Mouse (Mus musculus) spleen, postnatal 4 days (tissue): ENCODE measurements around the gene Alkbh2.

Experiments used
- DNase-seq, 2 experiments: peaks; one replicate each; pipeline ENCODE4 v3.0.0; 2022; ENCODE audit warnings: low spot score in 2 of 2

The Alkbh2 gene

GRCm38 (mm10) chr5:114146028-114146888 is 18.2 kb upstream of the Alkbh2 start, which contains the start of gene Acacb:
Gene Acacb, plus strand, starts transcription at chr5:114146535.
- no peak for DNase-seq

GRCm38 (mm10) chr5:114139175-114139574 is 11.2 kb upstream of the Alkbh2 start:
- DNase-seq: peak in 1 of 2 experiments; percentile 22

DNA sequence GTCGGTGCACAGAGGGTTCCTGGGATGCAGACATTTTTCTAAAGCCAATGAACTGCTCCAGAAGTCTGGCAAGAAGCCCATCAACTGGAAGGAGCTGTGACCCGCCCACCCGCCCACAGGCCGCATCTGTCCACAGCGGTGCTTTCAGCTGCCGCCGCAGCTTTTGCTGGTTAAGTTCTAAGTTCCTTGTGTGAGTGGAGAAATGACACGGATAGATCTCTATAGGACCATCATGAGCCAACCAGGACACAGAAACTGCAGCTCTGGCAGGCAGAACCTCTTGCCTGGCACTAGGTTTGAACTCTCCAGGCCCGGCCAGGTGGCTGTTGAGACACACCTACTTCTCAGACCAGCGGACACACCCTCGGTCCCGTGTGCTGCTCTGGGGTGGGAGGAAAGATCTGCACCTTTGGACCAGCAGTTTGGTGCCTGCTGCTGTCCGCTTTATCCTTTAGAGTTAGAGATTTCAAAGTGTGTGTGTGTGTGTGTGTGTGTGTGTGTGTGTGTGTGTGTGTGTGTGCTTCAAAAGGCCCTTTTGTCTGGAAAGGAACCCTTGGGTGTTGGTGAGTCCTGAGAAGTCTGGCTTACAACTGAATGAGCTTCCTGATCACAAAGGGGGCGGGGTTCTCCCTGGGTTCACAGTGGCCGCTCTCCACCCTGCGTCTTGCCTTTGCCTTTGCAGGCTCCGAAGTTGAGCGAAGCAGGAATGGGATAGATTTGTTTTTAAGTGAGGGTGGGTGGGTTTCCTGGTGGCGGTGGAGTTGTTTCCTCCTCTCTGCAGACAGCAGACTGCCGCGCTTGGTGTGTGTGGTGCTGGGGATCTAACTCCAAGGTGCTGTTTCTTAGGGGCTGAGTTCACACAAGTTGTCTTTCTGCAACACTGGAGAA is 10.5 kb upstream of the Alkbh2 start:
- DNase-seq: no peak

GRCm38 (mm10) chr5:114137481-114138276 is 9.7 kb upstream of the Alkbh2 start:
- no peak for DNase-seq

DNA sequence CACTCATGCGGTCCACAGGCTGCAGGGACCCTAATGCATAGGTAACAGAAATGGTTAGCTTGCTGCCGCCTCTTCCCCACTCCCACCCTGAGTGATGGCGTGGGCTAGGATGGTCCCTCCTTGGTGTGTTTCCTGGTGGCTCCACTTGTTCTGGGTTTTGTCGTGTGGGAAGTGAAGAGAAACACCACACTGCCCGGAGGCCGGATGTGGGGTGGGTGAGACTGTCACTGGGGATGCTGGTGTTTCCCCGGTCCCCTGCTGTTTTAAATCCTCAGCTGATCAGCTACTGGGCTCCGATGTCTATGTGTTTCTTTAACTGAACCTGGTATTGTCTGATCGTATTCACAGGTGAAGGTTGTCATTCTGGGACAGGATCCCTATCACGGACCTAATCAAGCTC is 7.5 kb upstream of the Alkbh2 start:
- no peak for DNase-seq

GRCm38 (mm10) chr5:114134091-114134534 is 6.1 kb upstream of the Alkbh2 start:
- peak; percentile 73 to 84 for DNase-seq

- no peak for DNase-seq
These were observed 4.8 kb upstream of the Alkbh2 start for GRCm38 (mm10) chr5:114132841-114133240.

DNA sequence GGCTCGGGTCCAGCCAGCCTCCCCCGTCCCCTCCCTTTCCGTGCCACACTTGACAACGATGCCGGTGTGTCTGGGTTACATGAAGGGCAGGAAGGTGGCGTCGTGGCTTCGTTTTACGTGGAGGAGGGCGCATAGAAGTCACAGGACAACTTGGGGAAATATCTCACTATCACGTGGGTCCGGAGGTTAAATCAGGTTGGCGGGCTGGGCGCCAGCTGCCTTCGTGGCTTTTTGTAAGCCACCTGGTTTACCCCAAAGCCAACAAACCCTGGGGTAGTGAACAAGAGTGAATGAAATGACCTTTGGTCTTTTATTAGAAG is 3.5 kb upstream of the Alkbh2 start:
- DNase-seq: peak in 1 of 2 experiments; percentile 44

DNA sequence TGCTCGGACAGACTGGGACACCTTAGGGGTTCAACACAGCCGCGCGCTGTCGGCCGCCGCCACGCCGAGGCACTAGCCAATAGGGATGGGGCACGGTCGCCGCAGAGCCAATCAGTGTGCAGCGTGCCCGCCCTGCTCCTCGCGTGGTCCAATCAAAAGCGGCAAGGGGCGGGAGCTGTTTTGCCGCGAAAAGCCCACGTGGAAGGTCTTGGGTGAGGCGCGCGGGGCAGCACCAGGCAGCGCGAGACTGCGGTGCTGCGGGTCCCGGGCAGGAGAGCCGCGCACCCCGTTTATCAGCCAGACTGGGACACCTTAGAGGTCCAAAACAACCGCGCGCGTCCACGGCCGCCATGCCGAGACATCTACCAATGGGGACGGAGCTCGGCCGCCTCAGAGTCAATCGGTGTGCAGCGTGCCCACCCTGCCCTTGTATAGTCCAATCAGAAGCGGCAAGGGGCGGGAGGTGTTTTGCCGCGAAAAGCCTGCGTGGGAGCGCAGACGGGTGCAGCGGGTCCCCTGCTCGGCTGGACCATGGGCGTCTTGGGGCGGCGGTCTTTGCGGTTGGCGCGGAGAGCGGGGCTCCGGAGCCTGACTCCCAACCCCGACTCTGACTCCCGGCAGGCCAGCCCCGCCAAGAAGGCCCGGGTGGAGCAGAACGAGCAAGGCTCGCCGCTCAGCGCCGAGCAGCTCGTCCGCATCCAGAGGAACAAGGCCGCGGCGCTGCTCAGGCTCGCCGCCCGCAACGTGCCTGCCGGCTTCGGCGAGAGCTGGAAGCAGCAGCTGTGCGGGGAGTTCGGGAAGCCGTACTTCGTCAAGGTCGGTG is 2.9 kb upstream of the Alkbh2 start:
- DNase-seq: peak; percentile 93 to 98

GRCm38 (mm10) chr5:114130211-114130605 is 2.2 kb upstream of the Alkbh2 start, which contains the start of gene Ung:
Gene Ung, plus strand, starts transcription at chr5:114130386.
- peak; percentile 61 to 81 for DNase-seq

- no peak for DNase-seq
These were observed 1.7 kb upstream of the Alkbh2 start for GRCm38 (mm10) chr5:114129550-114130210.

DNA sequence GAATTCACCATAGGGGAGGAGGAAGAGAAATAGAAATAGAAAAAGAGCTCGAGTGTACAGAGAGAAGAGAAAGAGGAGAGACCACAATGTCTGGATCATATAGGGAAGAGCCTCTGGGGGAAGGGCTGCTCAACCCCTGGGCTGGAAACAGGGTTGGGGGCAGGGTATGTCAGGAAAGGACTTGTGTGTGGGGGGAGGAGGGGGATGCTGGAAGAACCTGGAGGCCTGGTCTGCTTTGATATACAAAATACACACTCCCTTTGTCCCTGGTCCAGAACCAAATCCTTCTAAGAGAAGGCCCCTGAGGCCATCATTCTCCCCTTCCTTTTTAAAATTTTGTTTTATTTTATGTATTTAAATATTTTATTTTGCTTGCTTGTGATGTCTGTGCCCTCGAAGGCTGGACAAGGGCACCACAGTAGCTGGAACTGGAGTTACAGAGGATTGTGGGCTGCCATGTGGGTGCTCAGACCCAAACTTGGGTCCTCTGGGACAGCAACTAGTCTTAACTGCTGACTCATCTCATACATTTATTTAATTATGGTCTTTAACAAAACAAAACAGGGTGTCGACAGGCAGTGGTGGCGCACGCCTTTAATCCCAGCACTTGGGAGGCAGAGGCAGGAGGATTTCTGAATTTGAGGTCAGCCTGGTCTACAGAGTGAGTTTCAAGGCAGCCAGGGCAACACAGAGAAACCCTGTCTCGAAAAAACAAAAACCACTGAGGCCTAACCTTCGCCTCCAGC is 1.3 kb downstream of the Alkbh2 start:
- no peak for DNase-seq

- DNase-seq: no peak
These were observed 2.0 kb downstream of the Alkbh2 start for GRCm38 (mm10) chr5:114126008-114126407.

DNA sequence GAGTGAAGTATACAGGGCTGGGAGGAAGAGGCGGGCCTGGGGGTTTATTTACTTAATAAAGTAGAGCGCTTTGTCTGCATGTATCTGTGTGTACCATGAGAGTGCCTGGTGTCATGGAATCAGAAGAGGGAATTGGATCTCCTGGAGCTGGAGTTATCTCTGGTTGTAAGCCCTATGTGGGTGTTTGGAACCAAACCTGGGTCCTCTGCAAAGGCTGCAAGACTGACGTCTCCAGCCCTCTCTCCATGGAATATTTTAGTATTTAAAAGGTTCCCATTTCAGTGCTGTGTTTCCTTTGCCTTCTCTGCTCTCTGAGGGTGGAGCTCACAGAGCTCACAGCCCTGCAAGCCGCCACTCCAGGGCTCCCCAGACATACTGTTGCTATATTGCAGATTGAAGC is 8.2 kb downstream of the Alkbh2 start:
- DNase-seq: no peak

GRCm38 (mm10) chr5:114116586-114116985 is 11.4 kb downstream of the Alkbh2 start:
- DNase-seq: no peak

- no peak for DNase-seq
These were observed 13.0 kb downstream of the Alkbh2 start for GRCm38 (mm10) chr5:114115030-114115429.

- DNase-seq: no peak
These were observed 14.7 kb downstream of the Alkbh2 start for GRCm38 (mm10) chr5:114113334-114113733.

- no peak for DNase-seq
These were observed 21.6 kb downstream of the Alkbh2 start for GRCm38 (mm10) chr5:114106391-114106935.

GRCm38 (mm10) chr5:114102807-114103206 is 25.2 kb downstream of the Alkbh2 start:
- DNase-seq: no peak
